ENCODE assay signal across 8 mouse cellular contexts in the genomic region with DNA sequence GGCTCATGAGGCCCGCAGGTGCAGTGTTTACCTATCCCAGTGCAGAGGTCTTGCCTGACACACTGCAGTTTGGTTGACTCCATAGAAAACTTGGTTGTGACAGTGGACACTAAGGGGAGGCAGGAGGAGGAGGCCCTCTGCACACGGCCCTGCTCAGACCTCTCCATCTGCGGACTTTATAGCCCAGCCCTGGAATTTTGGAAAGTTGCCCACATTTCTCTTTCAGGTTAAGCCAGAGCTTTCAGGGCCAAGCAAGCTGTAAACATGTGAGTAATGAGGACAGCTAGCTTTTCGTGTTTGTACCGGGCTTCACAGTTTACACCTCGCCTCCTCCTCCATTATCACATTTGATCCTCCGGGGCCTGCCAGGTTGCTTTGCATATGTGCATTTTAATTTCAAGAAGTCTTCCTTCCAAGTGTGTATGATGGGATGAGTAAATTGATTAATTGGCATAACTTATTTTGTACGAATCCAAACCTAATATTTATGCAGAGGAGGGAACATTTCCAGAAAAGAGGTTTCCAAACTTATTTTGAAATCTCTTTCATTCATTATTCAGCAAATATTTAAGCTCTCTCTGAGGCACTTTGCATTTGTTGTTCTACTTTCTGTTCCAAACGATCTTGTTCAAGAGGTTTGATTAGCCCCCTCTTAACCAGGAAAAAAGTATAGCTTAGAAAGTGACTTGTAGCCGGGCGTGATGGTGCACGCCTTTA.
A peak's percentile ranks its signal among the peaks of the same experiment; 100 is the strongest.
DNase-seq lines count a peak whose midpoint lies in the region; ATAC-seq and TF ChIP-seq lines count a peak whose summit lies in the region.

No protein-coding gene starts in this region.

- H3K4me2 ChIP-seq in liver, embryonic 11.5 days: no peak overlapping the region
- H3K4me2 ChIP-seq in forebrain, postnatal 0 days (ENCODE audit: low read depth): no peak overlapping the region

- no peak for TF ChIP-seq POLR2A in liver, adult 2 months (IDR thresholded peaks at IDR 0.05; ENCODE audit: extremely low read depth, insufficient read depth, low read length)

- no peaks in the 10 kb centered on the region for H3K36me3 ChIP-seq in liver, adult 2 months (ENCODE audit: control insufficient read depth, insufficient read depth, low read length)
- H3K36me3 ChIP-seq in liver, embryonic 11.5 days (ENCODE audit: control insufficient read depth, insufficient read depth, low read length): peaks cover 7% of the 10 kb centered on the region
- H3K36me3 ChIP-seq in forebrain, postnatal 0 days (ENCODE audit: insufficient read depth): peaks cover 23% of the 10 kb centered on the region

- no peak overlapping the region for H3K9ac ChIP-seq in liver, adult 2 months (ENCODE audit: low read depth, low read length)
- no peak overlapping the region for H3K9ac ChIP-seq in liver, embryonic 11.5 days (ENCODE audit: low read depth, low read length)
- no peak overlapping the region for H3K9ac ChIP-seq in forebrain, postnatal 0 days

- no peaks in the 10 kb centered on the region for H3K9me3 ChIP-seq in liver, embryonic 11.5 days (ENCODE audit: control insufficient read depth, low read length)
- no peaks in the 10 kb centered on the region for H3K9me3 ChIP-seq in forebrain, postnatal 0 days (ENCODE audit: low read length)

- H3K4me1 ChIP-seq in liver, adult 2 months (ENCODE audit: control insufficient read depth, insufficient read depth, low read length): peaks cover 44% of the 10 kb centered on the region
- H3K4me1 ChIP-seq in liver, embryonic 11.5 days (replicated peaks; ENCODE audit: control insufficient read depth, insufficient read depth, low read length): peaks cover 18% of the 10 kb centered on the region; the same call in 1 of the 2 replicates
- H3K4me1 ChIP-seq in forebrain, postnatal 0 days (ENCODE audit: insufficient read depth): no peaks in the 10 kb centered on the region

- peak overlapping the region; percentile 73 for H3K27ac ChIP-seq in liver, adult 2 months (replicated peaks; ENCODE audit: insufficient read depth, low read depth, low read length)
- no peak overlapping the region for H3K27ac ChIP-seq in liver, embryonic 11.5 days (ENCODE audit: low read depth, low read length)
- no peak overlapping the region for H3K27ac ChIP-seq in forebrain, postnatal 0 days (ENCODE audit: low read depth, low read length)

- peaks cover 3% of the 10 kb centered on the region; the same call in 1 of the 2 replicates for H3K79me2 ChIP-seq in liver, adult 2 months (ENCODE audit: control insufficient read depth, insufficient read depth, low read length)

- TF ChIP-seq CTCF in liver, adult 2 months (IDR thresholded peaks at IDR 0.05; ENCODE audit: low read depth, low read length): no peak
- no peak for TF ChIP-seq CTCF in forebrain, postnatal 0 days (IDR thresholded peaks at IDR 0.05; ENCODE audit: low read depth)

- no peak overlapping the region for H3K4me3 ChIP-seq in liver, adult 2 months (ENCODE audit: insufficient read depth, low read depth, low read length)
- no peak overlapping the region for H3K4me3 ChIP-seq in liver, embryonic 11.5 days (ENCODE audit: low read depth, low read length)
- no peak overlapping the region for H3K4me3 ChIP-seq in forebrain, postnatal 0 days (ENCODE audit: low read depth, low read length)

- no peaks in the 10 kb centered on the region for H3K27me3 ChIP-seq in liver, adult 2 months (ENCODE audit: control insufficient read depth, insufficient read depth, low read length)
- H3K27me3 ChIP-seq in liver, embryonic 11.5 days (replicated peaks; ENCODE audit: control insufficient read depth, insufficient read depth, low read length): no peaks in the 10 kb centered on the region
- H3K27me3 ChIP-seq in forebrain, postnatal 0 days (ENCODE audit: insufficient read depth, low read length): no peaks in the 10 kb centered on the region

- peak; percentile 28 for ATAC-seq in cerebellum, adult (ENCODE audit: insufficient number of reproducible peaks, low FRiP score, low TSS enrichment)
- no peak for ATAC-seq in liver, embryonic 11.5 days (replicated peaks; ENCODE audit: low FRiP score)
- ATAC-seq in forebrain, postnatal 0 days: peak; percentile 16; the same call in 1 of the 2 replicates
- ATAC-seq in CD4-positive, CD25-positive, alpha-beta regulatory T cell, adult 4 months: no peak

- 20% methylated on average over 12 of the region's 12 CpGs for WGBS in liver, adult 2 months
- 80% methylated on average over 12 of the region's 12 CpGs for WGBS in liver, embryonic 11.5 days
- WGBS in forebrain, postnatal 0 days: 44% methylated on average over 12 of the region's 12 CpGs

- DNase-seq in cerebellum, postnatal 4 days (ENCODE audit: low spot score in 2 of 2): no peak
- peak; percentile 94 for DNase-seq in liver, adult 2 months (ENCODE audit: extremely low read depth, low read depth, low spot score)
- DNase-seq in liver, embryonic 11.5 days (ENCODE audit: low spot score): no peak
- DNase-seq in forebrain, postnatal 0 days: peak; percentile 64
- peak; percentile 52 for DNase-seq in lung, postnatal 14 days
- DNase-seq in spleen, adult 18-20 months: no peak

Comparison
In these comparisons a context has a peak if more than half of its experiments do, and no peak if none do; other contexts are left out.
1. DNase-seq: peak in liver, adult 2 months (single experiment), forebrain, postnatal 0 days (single experiment) and lung, postnatal 14 days (single experiment); none in cerebellum, postnatal 4 days (0 of 2), liver, embryonic 11.5 days (single experiment) and spleen, adult 18-20 months (0 of 2).
2. ATAC-seq: peak in cerebellum, adult (single experiment) and forebrain, postnatal 0 days (single experiment); none in liver, embryonic 11.5 days (single experiment) and CD4-positive, CD25-positive, alpha-beta regulatory T cell, adult 4 months (single experiment).